Mouse (Mus musculus) heart, embryonic 10.5 days (tissue): ENCODE measurements around the gene Rdh11. TPM values are rescaled to one million over a fixed set of nuclear protein-coding genes. Genes with fewer than 3 reads are reported as not detected.
A peak's percentile ranks its signal among the peaks of the same experiment; 100 is the strongest.
"Not testable (repeated sequence)": the region's sequence is repeated elsewhere in the genome, so short reads cannot be mapped to it uniquely, and the experiment has no call there.

Experiments used
- DNase-seq: peaks from one replicate; pipeline ENCODE4 v3.0.0-alpha.2; 2017; ENCODE audit warnings: low spot score
- H3K27ac ChIP-seq: fragments of 300-500 bp; sonication (generic); 2 replicates; pipeline ENCODE4 v1.5.1; 2016; ENCODE audit warnings: mild to moderate bottlenecking
- H3K27me3 ChIP-seq: fragments of 300-500 bp; sonication (generic); 2 replicates; pipeline ENCODE4 v1.6.1; 2016; ENCODE audit warnings: mild to moderate bottlenecking; ENCODE audit not compliant: poor library complexity, insufficient read depth, severe bottlenecking
- H3K36me3 ChIP-seq: fragments of 300-500 bp; sonication (generic); 2 replicates; pipeline ENCODE4 v1.6.1; 2016; ENCODE audit warnings: mild to moderate bottlenecking, moderate library complexity
- H3K4me1 ChIP-seq: fragments of 300-500 bp; sonication (generic); 2 replicates; pipeline ENCODE4 v1.6.1; 2016; ENCODE audit warnings: mild to moderate bottlenecking
- H3K4me3 ChIP-seq: fragments of 300-500 bp; sonication (generic); 2 replicates; pipeline ENCODE4 v1.5.1; 2016; ENCODE audit warnings: mild to moderate bottlenecking, moderate library complexity
- H3K9me3 ChIP-seq: fragments of 300-500 bp; sonication (generic); 2 replicates; pipeline ENCODE4 v1.6.1; 2016; ENCODE audit warnings: mild to moderate bottlenecking, moderate library complexity
- WGBS: fragments of 180-500 bp; shearing (Covaris S2); methylation state at CpG from one replicate; pipeline ENCODE4 v1.1.7; 2016; 5-methylcytosine and 5-hydroxymethylcytosine counted together
- polyA plus RNA-seq: library from polyadenylated mRNA; unstranded; fragments of >200 nt; fragmentation: Nextera tagmentation; extraction: Ambion mirVana; gene quantifications from 2 replicates; pipeline ENCODE4 v1.2.1, GENCODE M21; 2016

The Rdh11 gene
- 19.7 and 20.9 TPM in 2 replicates for polyA plus RNA-seq

- H3K27me3 ChIP-seq = no peaks in the 10 kb centered on the region
- peaks cover 13% of the 10 kb centered on the region for H3K36me3 ChIP-seq
- peak within 1 kb of the TSS; percentile 84 for H3K27ac ChIP-seq
- H3K4me3 ChIP-seq = peak within 1 kb of the TSS; percentile 75
- H3K4me1 ChIP-seq = peaks cover 14% of the 10 kb centered on the region
- no peak for DNase-seq
- 61% methylated on average over 6 of the region's 6 CpGs for WGBS
- H3K9me3 ChIP-seq = no peaks in the 10 kb centered on the region
These were observed at the start of gene Rdh11 for GRCm38 (mm10) chr12:79192193-79192592. Gene Rdh11, minus strand, starts transcription at chr12:79192293.

DNA sequence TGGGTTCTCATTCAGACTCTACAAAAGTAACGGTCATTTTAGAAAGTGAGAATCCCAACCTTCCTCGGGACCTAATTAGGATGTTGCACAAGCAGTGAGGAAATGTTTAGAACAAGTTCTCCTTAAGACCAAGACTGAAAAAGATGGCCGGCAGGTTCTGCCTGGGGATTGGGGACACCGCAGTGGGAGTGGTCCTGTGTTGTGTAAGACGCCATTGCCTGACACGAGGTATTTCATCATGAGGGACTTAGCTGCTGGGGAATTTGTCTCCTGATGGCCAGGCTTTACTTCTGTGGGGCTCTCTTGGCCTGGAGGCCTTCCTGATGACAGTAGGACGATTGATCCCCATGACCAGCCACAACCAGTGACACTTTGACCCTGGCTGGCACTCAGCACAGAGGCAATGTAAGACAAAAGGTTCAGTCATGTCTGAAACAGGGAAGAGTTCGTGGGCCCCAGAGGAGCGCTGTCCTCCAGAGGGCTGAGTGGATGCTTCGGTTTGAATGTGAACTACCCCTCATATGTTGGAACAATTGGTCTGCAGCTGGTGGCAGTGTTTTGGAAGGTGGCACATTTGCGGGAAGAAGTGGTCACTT, 43.5 kb upstream of the Rdh11 start:
- Histone ChIP-seq H3K4me1 (no peaks in the 10 kb centered on the region), H3K9me3 (no peaks in the 10 kb centered on the region), H3K4me3 (no peak overlapping the region), H3K36me3 (peaks cover 64% of the 10 kb centered on the region), H3K27ac (no peak overlapping the region), H3K27me3 (no peaks in the 10 kb centered on the region)
- WGBS = 84% methylated on average over 11 of the region's 11 CpGs
- no peak for DNase-seq

- H3K4me3 ChIP-seq = no peak overlapping the region
- H3K27ac ChIP-seq = no peak overlapping the region
- 73% methylated on average over 5 of the region's 5 CpGs for WGBS
- DNase-seq = no peak
- no peaks in the 10 kb centered on the region for H3K36me3 ChIP-seq
- no peaks in the 10 kb centered on the region for H3K4me1 ChIP-seq
- no peaks in the 10 kb centered on the region for H3K27me3 ChIP-seq
- H3K9me3 ChIP-seq = no peaks in the 10 kb centered on the region
These were observed 25.4 kb upstream of the Rdh11 start for GRCm38 (mm10) chr12:79217511-79217910.

DNA sequence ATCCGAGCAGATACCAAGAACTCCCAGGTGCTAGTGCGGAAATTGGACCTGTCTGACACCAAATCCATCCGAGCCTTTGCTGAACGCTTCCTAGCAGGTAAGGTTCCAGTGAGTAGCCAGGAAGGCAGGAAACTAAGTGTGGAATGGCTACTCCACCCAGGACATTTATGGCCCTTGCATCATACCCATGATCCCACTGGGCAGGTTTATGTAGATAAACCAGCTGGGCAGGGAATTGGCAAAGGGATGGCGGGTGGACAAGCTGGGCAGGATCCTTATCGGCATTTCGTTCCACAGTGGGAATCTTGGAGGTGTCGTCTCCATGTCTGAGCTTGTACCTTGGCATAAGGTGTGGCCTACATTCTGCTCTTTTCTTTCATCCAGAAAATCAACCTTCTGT, 19.4 kb upstream of the Rdh11 start:
- Histone ChIP-seq H3K27ac (no peak overlapping the region), H3K36me3 (no peaks in the 10 kb centered on the region), H3K9me3 (no peaks in the 10 kb centered on the region), H3K4me3 (no peak overlapping the region), H3K27me3 (no peaks in the 10 kb centered on the region), H3K4me1 (peaks cover 3% of the 10 kb centered on the region; the same call in 1 of the 2 replicates)
- WGBS = 85% methylated on average over 8 of the region's 8 CpGs
- DNase-seq = no peak

DNA sequence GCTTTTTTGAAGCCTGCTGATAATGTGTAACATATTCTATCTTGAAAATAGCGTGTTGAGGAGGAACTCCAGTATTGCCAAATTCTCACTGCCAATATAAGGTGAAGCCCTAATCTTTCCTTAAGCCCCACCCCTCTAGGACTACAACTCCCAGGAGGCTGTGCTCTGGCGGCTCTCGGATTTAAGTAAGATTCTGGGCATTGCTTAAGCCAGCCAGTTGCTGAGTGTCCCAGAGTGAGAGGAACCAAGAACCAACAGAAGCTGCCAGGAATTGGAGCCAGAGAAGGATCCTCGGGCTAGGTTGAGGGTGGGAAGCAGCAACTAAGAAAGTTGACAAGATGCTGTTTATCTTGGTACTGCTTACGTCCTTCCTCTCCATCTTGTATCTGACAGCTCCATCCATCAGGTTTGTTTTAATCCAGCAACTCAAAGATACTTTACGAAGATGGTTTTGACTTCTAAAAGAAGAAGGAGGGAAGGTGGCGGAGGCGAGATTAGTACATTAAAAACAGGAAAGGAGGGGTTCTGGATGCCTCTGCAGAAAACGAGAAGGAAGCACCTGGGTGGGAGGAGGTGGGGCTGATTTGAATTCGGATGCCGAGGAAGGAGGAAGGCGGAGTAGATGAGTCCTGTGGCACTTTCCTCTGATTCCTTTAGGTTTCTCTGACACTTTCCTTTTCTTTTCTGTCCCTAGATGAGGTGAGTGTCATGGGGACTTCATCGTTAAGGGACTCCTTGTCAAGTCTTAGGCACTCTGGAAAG, 16.8 kb upstream of the Rdh11 start, which contains the start of gene Rdh12:
Rdh12 (plus strand) TSS at position 212 of the 762 bp plus-strand sequence.
- H3K4me1 ChIP-seq = peaks cover 3% of the 10 kb centered on the region; the same call in 1 of the 2 replicates
- peak within 1 kb of the TSS; percentile 58 for H3K4me3 ChIP-seq
- H3K36me3 ChIP-seq = no peaks in the 10 kb centered on the region
- no peak within 1 kb of the TSS for H3K27ac ChIP-seq
- 5% methylated on average over 13 of the region's 13 CpGs for WGBS
- H3K9me3 ChIP-seq = no peaks in the 10 kb centered on the region
- H3K27me3 ChIP-seq = no peaks in the 10 kb centered on the region
- no peak for DNase-seq

GRCm38 (mm10) chr12:79201882-79202281, 9.8 kb upstream of the Rdh11 start:
- no peak overlapping the region for H3K4me3 ChIP-seq
- H3K27me3 ChIP-seq = no peaks in the 10 kb centered on the region
- no peaks in the 10 kb centered on the region for H3K9me3 ChIP-seq
- H3K36me3 ChIP-seq = no peaks in the 10 kb centered on the region
- 71% methylated on average over 3 of the region's 3 CpGs for WGBS
- no peak overlapping the region for H3K27ac ChIP-seq
- H3K4me1 ChIP-seq = no peaks in the 10 kb centered on the region
- no peak for DNase-seq

DNA sequence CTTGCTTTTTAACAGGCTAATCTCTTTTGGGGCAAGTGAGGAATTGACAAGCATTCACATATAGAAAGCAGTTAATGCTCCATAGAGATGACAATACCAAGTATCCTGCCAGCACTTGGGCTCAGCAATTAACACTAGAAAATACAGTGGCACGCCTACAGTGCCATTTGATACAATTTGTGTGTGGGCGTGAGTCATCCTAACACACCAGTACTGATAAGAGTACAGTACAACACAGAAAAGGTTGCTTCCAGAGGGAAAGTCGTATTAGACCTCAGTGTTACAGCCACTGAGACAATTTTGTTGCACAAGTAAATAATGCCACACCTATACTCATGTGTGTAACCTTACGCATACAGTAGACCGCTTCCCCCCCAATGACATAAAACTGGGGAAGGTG, 5.0 kb upstream of the Rdh11 start:
- 79% methylated on average over 5 of the region's 5 CpGs for WGBS
- H3K27ac ChIP-seq = no peak overlapping the region

GRCm38 (mm10) chr12:79193441-79193840, 1.3 kb upstream of the Rdh11 start:
- 3% methylated on average over 3 of the region's 3 CpGs for WGBS
- Histone ChIP-seq H3K27ac (no peak overlapping the region), H3K4me3 (no peak overlapping the region), H3K36me3 (peaks cover under 1% of the 10 kb centered on the region; the same call in 1 of the 2 replicates), H3K27me3 (no peaks in the 10 kb centered on the region), H3K9me3 (no peaks in the 10 kb centered on the region), H3K4me1 (peaks cover 14% of the 10 kb centered on the region)
- peak; percentile 86 for DNase-seq

More for the DNA sequence above, 5.0 kb upstream of the Rdh11 start:
- no peaks in the 10 kb centered on the region for H3K27me3 ChIP-seq
- no peaks in the 10 kb centered on the region for H3K9me3 ChIP-seq
- H3K36me3 ChIP-seq = no peaks in the 10 kb centered on the region
- no peak overlapping the region for H3K4me3 ChIP-seq
- no peaks in the 10 kb centered on the region for H3K4me1 ChIP-seq
- no peak for DNase-seq

DNA sequence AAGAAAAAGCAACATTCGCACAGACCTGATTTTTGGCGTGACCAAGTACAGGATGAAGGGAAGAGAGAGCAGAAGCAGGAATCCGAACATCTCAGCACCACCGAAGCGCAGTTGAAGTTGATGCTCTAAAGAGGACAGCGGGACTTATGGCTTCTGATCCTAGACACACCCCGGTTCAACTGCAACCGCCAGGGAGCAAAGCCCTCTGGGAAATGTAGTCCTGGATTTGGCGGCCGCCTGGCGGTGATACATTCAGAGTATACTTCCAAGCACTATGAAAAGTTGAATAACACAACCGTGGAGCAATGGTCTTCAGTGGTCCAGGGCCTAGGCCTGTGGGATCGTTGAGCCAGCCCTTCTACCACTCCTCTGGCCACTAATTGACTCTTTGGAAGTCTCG, 392 bp downstream of the Rdh11 start:
- H3K36me3 ChIP-seq = peaks cover 18% of the 10 kb centered on the region
- no peaks in the 10 kb centered on the region for H3K27me3 ChIP-seq
- H3K4me3 ChIP-seq = peak overlapping the region; percentile 75

GRCm38 (mm10) chr12:79190931-79191673, 991 bp downstream of the Rdh11 start:
- Histone ChIP-seq H3K36me3 (peaks cover 24% of the 10 kb centered on the region), H3K27ac (peak overlapping the region; percentile 84)
- WGBS = 1% methylated on average over 18 of the region's 18 CpGs

More for the DNA sequence above, 392 bp downstream of the Rdh11 start:
- peak overlapping the region; percentile 84 for H3K27ac ChIP-seq
- H3K9me3 ChIP-seq = no peaks in the 10 kb centered on the region
- 4% methylated on average over 14 of the region's 14 CpGs for WGBS
- H3K4me1 ChIP-seq = peaks cover 14% of the 10 kb centered on the region
- DNase-seq = peak; percentile 91

GRCm38 (mm10) chr12:79185160-79185559, 6.9 kb downstream of the Rdh11 start:
- H3K9me3 ChIP-seq, H3K27ac ChIP-seq, H3K27me3 ChIP-seq, H3K4me3 ChIP-seq, H3K4me1 ChIP-seq, DNase-seq: not testable (repeated sequence)
- 74% methylated on average over 4 of the region's 6 CpGs for WGBS
- H3K36me3 ChIP-seq = peaks cover 79% of the 10 kb centered on the region

More at GRCm38 (mm10) chr12:79190931-79191673, 991 bp downstream of the Rdh11 start:
- no peaks in the 10 kb centered on the region for H3K9me3 ChIP-seq
- peak; percentile 91 for DNase-seq
- peak overlapping the region; percentile 75 for H3K4me3 ChIP-seq
- no peaks in the 10 kb centered on the region for H3K27me3 ChIP-seq
- peaks cover 14% of the 10 kb centered on the region for H3K4me1 ChIP-seq

- Histone ChIP-seq H3K36me3 (peaks cover 34% of the 10 kb centered on the region), H3K27me3 (no peaks in the 10 kb centered on the region), H3K4me1 (peaks cover 8% of the 10 kb centered on the region; the same call in 1 of the 2 replicates), H3K9me3 (no peaks in the 10 kb centered on the region), H3K27ac (no peak overlapping the region), H3K4me3 (no peak overlapping the region)
- no peak for DNase-seq
- 90% methylated on average over 5 of the region's 5 CpGs for WGBS
These were observed 16.1 kb downstream of the Rdh11 start for GRCm38 (mm10) chr12:79175998-79176397.
